Mouse (Mus musculus) adrenal gland (tissue): ENCODE measurements around the gene Eef2.
"Not testable (repeated sequence)": the region's sequence is repeated elsewhere in the genome, so short reads cannot be mapped to it uniquely, and the experiment has no call there.

Experiments used
- intact Hi-C: fragments of 180-260 bp; cut with DNase I; formaldehyde crosslinking; loops from one replicate; pipeline ENCODE4 v1.15.1; 2025

Eef2 gene

GRCm38 (mm10) chr10:81178927-81179326 lies 2.5 kb downstream of the Eef2 start:
- intact Hi-C loops: loop anchor here (5.0 kb wide), 1 partner anchor 42 kb away; the partner anchor contains the start of gene Zbtb7a

DNA sequence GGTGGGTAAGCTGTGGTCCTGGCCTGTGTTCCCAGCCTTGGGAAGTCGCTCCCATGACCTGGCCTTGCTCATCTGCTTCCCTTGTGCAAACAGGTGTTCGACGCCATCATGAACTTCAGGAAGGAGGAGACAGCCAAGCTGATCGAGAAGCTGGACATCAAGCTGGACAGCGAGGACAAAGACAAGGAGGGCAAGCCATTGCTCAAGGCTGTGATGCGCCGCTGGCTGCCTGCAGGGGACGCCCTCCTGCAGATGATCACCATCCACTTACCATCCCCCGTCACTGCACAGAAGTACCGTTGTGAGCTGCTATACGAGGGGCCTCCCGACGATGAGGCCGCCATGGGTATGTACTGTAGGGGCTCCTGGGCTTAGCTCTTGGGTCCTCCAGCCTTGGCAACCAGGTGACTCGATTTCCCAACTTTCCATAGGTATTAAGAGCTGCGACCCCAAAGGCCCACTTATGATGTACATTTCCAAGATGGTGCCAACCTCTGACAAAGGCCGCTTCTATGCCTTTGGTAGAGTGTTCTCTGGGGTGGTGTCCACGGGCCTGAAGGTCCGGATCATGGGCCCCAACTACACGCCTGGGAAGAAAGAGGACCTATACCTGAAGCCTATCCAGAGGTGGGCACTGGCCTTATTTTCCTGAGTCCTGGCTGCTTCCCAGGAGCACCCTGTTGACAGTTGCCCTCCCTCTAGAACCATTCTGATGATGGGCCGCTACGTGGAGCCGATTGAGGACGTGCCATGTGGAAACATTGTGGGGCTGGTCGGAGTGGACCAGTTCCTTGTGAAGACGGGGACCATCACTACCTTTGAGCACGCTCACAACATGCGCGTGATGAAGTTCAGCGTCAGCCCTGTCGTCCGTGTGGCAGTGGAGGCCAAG lies 3.3 kb downstream of the Eef2 start:
- intact Hi-C loops: loop anchor here (5.0 kb wide), 1 partner anchor 42 kb away; the partner anchor contains the start of gene Zbtb7a

DNA sequence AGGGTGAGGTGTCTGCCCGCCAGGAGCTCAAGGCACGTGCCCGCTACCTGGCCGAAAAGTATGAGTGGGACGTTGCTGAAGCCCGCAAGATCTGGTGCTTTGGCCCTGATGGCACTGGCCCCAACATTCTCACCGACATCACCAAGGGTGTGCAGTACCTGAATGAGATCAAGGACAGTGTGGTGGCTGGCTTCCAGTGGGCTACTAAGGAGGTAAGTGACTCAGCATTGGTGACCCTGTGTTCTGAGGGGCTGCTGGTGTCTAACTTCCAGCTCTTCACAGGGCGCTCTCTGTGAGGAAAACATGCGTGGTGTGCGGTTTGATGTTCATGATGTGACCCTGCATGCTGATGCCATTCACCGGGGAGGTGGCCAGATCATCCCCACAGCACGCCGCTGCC lies 4.5 kb downstream of the Eef2 start:
- intact Hi-C loops: no loop called here

GRCm38 (mm10) chr10:81181860-81182259 lies 5.4 kb downstream of the Eef2 start:
- intact Hi-C loops: not testable (repeated sequence)

DNA sequence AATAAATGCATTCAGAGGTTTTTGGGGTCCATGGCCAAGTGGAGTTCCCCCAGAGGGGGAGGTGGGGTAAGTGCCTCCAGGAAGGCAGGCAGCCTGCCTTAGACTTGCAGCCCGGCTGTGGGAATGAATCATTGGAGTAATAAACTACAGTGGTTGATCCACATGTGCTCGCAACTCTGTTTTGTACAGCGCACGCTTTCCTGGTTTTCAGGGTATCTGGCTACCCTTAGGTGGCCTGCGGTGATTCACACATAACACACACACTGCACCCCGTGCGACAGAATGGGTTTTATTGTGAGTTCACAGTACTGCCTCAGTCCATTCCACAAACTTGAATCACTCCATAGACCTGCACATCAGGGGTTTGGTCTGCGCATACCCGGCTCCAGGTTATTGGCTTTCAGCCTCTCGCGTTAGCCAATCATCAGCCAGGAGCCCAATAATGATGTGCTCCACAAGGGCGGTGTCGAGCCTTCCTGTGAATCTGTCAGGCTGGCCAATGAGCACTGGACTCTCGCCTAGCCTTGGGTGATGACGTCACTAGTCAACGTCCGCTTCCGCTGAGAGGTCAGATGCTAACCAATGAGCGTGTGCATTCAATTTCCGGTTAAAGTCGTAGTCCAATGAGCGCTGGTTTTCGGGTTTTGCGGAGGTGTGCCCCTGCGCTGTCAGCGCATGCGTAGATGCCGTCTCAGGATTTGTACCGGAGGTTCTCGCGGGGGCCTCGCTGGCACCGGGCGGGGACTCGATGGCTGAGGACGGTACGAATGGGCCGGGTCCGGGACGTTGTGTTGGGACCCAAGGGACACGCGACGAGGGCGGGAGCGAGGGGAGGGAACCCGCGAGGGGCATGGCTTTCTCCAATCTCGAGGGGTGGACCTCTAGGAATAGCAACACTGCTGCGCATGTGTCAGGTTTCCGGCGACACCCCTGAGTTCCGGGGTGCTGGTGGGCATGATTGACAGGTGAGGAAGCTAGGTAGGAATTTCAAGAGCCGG lies 6.2 kb downstream of the Eef2 start, which contains the start of gene Dapk3:
Gene Dapk3 (plus strand): TSS at position 670 of the 998 bp plus-strand sequence.
- intact Hi-C loops: no loop called here

DNA sequence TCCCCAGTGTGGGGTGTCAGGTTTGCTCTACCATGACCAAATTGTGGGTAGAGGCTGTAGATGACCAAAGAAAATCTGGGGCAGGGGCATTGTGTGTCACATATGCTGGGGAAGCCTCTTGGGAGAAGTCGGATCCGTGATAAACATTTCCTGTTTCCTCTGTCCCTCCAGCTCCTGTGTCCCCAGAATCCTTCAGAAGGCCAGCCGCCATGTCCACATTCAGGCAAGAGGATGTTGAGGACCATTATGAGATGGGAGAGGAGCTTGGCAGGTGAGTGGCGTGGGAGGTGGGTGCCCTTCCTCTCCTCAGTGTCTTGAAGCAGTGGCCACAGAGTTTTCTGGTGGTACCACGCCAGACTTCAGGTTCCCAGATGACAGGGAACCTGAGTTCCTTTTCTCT lies 7.4 kb downstream of the Eef2 start, which contains the start of gene 4930442H23Rik:
Gene 4930442H23Rik (minus strand): TSS at position 45 of the 400 bp plus-strand sequence.
- intact Hi-C loops: no loop called here

DNA sequence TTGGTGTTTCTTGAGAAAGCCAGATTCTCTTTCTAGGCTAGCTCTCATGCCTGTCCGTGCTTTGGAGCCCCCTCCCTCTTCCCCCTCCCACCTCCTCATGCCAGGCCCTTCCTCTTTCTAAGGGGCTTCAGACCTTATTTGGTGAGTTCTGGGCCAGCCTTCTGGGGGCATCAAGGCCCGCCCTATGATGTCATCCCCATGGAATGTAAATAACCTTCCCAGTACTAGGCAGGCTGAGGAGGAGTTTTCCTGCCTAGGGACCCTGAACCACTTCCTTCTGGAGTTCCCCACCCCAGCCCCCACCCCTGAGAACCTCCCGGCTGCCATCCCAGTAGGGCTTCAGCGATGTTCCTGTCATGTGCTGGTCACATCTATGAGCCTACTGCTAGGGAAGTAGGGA lies 8.3 kb downstream of the Eef2 start:
- intact Hi-C loops: no loop called here

GRCm38 (mm10) chr10:81187161-81187560 lies 10.7 kb downstream of the Eef2 start:
- intact Hi-C loops: no loop called here

- intact Hi-C loops: no loop called here
These were observed 13.4 kb downstream of the Eef2 start for GRCm38 (mm10) chr10:81189821-81190220.

DNA sequence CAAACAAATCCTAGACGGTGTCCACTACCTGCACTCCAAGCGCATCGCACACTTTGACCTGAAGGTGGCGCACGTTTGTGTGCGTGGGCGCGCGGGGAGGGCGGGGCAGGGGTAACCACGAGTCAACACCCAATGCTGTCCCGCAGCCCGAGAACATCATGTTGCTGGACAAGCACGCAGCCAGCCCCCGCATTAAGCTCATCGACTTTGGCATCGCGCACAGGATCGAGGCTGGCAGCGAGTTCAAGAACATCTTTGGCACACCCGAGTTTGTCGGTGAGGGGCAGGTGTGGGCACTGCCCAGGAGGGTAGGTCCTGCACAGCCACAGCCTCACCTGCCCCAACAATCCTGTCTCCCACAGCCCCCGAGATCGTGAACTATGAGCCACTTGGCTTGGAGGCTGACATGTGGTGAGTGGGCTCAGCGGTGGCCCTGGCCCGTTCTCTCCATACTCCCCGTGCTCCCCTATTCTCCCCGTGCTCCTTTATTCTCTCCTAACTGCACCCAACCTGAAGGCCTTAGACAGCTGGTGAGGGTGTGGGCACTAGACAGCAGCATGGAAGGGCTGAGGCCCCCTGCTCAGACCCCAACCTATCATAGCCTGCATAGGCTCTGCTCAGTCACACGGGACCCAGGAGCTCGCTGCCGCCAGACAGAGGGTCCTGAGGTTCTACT lies 13.9 kb downstream of the Eef2 start:
- intact Hi-C loops: no loop called here

DNA sequence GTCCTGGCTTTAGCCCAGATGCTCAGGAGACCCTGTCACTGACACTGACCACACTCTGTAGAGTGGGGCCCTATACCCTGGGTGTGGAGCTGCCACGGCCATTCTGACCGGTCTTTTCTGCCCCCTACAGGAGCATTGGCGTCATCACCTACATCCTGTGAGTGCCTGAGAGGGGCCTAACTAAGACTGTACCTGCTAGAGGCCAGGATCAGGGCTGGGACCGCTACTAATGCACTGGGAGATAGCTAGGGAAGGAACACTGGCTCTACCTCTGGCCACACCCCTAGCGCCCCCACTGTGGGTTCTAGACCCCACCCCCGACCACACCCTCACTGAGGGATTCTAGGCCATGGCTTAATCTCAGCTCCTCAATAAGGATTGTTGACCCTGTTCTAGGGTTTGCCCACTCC lies 14.5 kb downstream of the Eef2 start:
- intact Hi-C loops: no loop called here

- intact Hi-C loops: no loop called here
These were observed 15.0 kb downstream of the Eef2 start for GRCm38 (mm10) chr10:81191342-81191982.

GRCm38 (mm10) chr10:81192270-81192967 lies 16.0 kb downstream of the Eef2 start:
- intact Hi-C loops: no loop called here

GRCm38 (mm10) chr10:81192968-81193501 lies 16.6 kb downstream of the Eef2 start:
- intact Hi-C loops: no loop called here

- intact Hi-C loops: loop anchor here (2.0 kb wide), 1 partner anchor 25 kb away; no protein-coding TSS in a partner anchor
These were observed 17.8 kb downstream of the Eef2 start for GRCm38 (mm10) chr10:81193991-81194774.

DNA sequence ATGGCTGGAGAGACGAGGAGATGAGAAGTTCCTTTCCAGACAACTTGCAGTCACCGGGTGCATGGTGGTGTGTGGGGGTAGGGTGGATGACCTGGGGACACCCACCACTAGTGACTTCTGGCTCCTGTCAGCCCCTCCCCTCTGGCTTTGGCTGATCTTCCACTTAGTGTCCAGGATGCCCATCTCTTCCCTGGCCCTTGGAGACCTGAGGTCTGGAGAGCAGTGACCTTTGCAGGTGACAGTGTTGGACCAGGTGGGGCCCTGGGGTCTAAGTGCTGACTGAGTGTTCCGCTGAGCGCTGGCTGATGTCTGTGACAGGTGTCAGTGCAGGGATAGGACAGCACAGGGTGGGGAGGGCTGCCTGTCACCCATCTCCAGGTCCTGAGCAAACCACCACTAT lies 18.9 kb downstream of the Eef2 start:
- intact Hi-C loops: loop anchor here (2.0 to 5.0 kb wide), 2 partner anchors 24 to 37 kb away; partner anchors contain the start of genes Atcay and Zfr2

DNA sequence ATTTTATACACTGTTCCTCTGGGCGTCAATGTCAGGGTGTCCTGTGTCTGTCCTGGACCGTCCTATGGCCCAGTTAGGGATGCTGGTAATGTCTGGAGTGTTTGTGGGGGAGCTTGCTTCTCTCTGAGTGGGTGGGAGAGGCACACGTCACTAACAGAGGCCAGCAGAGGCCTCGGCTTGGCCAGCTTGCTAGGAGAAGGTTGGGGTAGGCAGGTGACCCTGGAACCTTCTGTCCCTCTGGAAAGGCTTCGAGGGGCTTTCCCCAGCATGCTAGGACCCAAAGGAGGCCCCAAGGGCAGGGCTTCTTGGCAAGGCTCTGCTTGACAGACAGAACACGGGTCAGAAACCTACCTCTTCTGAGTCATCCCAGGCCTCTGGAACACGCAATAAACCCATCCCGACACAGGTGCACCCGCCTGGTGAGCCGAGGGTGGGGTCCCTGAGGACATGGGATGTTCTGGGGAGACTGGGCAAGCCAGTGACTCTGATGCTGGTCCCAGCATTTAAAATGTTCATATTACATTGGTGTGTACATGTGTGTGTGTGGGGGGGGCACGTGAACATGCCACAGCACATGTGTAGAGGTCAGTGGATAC lies 20.1 kb downstream of the Eef2 start:
- intact Hi-C loops: loop anchor here (5.0 kb wide), 1 partner anchor 36 kb away; the partner anchor contains the start of genes Atcay and Zfr2

- intact Hi-C loops: loop anchor here (5.0 kb wide), 1 partner anchor 35 kb away; the partner anchor contains the start of genes Atcay and Zfr2
These were observed 20.9 kb downstream of the Eef2 start for GRCm38 (mm10) chr10:81197305-81197704.
